Mouse (Mus musculus) urinary bladder, postnatal 0 days (tissue): Measurements from ENCODE around the gene Gm10521. TPM values are rescaled to one million over a fixed set of nuclear protein-coding genes. Genes with fewer than 3 reads are reported as not detected.

Source experiments
- polyA plus RNA-seq: library from polyadenylated mRNA; unstranded; fragments of >200 nt; fragmentation: Nextera tagmentation; extraction: Ambion mirVana; gene quantifications from 2 replicates; pipeline ENCODE4 v1.2.1, GENCODE M21; 2015

Gm10521 gene
- polyA plus RNA-seq: not detected in 2 replicates

GRCm38 (mm10) chr1:171895364-171895763, at the start of gene Gm10521:
TSS of gene Gm10521 (plus strand) at chr1:171895664.

GRCm38 (mm10) chr1:171917305-171918039, 22.0 kb downstream of the Gm10521 start, which contains the start of gene Slamf6:
TSS of gene Slamf6 (plus strand) at chr1:171917515.

Other genes starting within 250 kb of the Gm10521 start
- 0.08 and 0.18 TPM in 2 replicates for gene Slamf7, start 242.6 kb upstream of the Gm10521 start, polyA plus RNA-seq
- gene Cd48, start 213.7 kb upstream of the Gm10521 start, polyA plus RNA-seq: 4.9 and 9.6 TPM in 2 replicates
- gene Slamf1, start 128.5 kb upstream of the Gm10521 start, polyA plus RNA-seq: 0.12 and 0.28 TPM in 2 replicates
- 3.2 and 11.5 TPM in 2 replicates for gene Cd84, start 56.0 kb upstream of the Gm10521 start, polyA plus RNA-seq
- 0.67 TPM in 1 of 2 replicates, not detected in the other for gene Slamf6, start 21.9 kb downstream of the Gm10521 start, polyA plus RNA-seq
- 3.8 and 4.5 TPM in 2 replicates for gene Vangl2, start 132.8 kb downstream of the Gm10521 start, polyA plus RNA-seq
- gene Nhlh1, start 161.9 kb downstream of the Gm10521 start, polyA plus RNA-seq: not detected in 2 replicates
- 132 and 150 TPM in 2 replicates for gene Copa, start 186.9 kb downstream of the Gm10521 start, polyA plus RNA-seq
- 80.8 and 82.0 TPM in 2 replicates for gene Ncstn, start 187.1 kb downstream of the Gm10521 start, polyA plus RNA-seq
- gene Pex19, start 231.1 kb downstream of the Gm10521 start, polyA plus RNA-seq: 83.1 and 96.4 TPM in 2 replicates